Mouse (Mus musculus) hindbrain, postnatal 0 days (tissue): ENCODE results near the gene Dmrta1. TPM values are rescaled to one million over a fixed set of nuclear protein-coding genes. Genes with fewer than 3 reads are reported as not detected.

Source experiments
- ATAC-seq: fragments of 200-750 bp; cut with Nextera tagmentation; 2 replicates; pipeline ENCODE4 v1.8.0; 2017; ENCODE audit warnings: mild to moderate bottlenecking, moderate TSS enrichment, moderate library complexity
- DNase-seq: peaks from one replicate; pipeline ENCODE4 v3.0.0-alpha.2; 2015; ENCODE audit warnings: low spot score
- H3K27ac ChIP-seq: fragments of 300-500 bp; sonication (generic); 2 replicates; pipeline ENCODE4 v1.5.1; 2014; ENCODE audit warnings: mild to moderate bottlenecking
- H3K27me3 ChIP-seq: fragments of 300-500 bp; sonication (generic); 2 replicates; pipeline ENCODE4 v1.6.1; 2014; ENCODE audit warnings: low read length, mixed read lengths; ENCODE audit not compliant: insufficient read depth
- H3K36me3 ChIP-seq: fragments of 300-500 bp; sonication (generic); 2 replicates; pipeline ENCODE4 v1.6.1; 2014; ENCODE audit warnings: low read length, mixed read lengths; ENCODE audit not compliant: insufficient read depth
- H3K4me1 ChIP-seq: fragments of 300-500 bp; sonication (generic); 2 replicates; pipeline ENCODE4 v1.6.1; 2014; ENCODE audit warnings: antibody characterized with exemption, low read length, mixed read lengths; ENCODE audit not compliant: insufficient read depth
- H3K4me2 ChIP-seq: fragments of 300-500 bp; sonication (generic); 2 replicates; pipeline ENCODE4 v1.6.1; 2014; ENCODE audit warnings: low read depth, mild to moderate bottlenecking, low read length, moderate library complexity, mixed read lengths
- H3K4me3 ChIP-seq: fragments of 300-500 bp; sonication (generic); 2 replicates; pipeline ENCODE4 v1.5.1; 2014; ENCODE audit warnings: low read length
- H3K9ac ChIP-seq: fragments of 300-500 bp; sonication (generic); replicated peaks from 2 replicates; pipeline ENCODE4 v1.6.1; 2014; ENCODE audit warnings: mild to moderate bottlenecking, low read length, moderate library complexity, mixed read lengths
- H3K9me3 ChIP-seq: fragments of 300-500 bp; sonication (generic); 2 replicates; pipeline ENCODE4 v1.6.1; 2016; ENCODE audit warnings: low read length, mixed read lengths
- CTCF ChIP-seq: IDR thresholded peaks from 2 replicates; pipeline ENCODE4 v1.5.1; 2016; ENCODE audit warnings: antibody characterized with exemption, control low read depth, low read depth
- WGBS: fragments of 180-500 bp; shearing (Covaris S2); extraction: QIAGEN DNeasy Blood & Tissue Kit; methylation state at CpG from one replicate; pipeline ENCODE4 v1.1.7; 2014; 5-methylcytosine and 5-hydroxymethylcytosine counted together
- polyA plus RNA-seq: library from polyadenylated mRNA; unstranded; fragments of >200 nt; fragmentation: Nextera tagmentation; extraction: Ambion mirVana; gene quantifications from 2 replicates; pipeline ENCODE4 v1.2.1, GENCODE M21; 2015
- total RNA-seq: library from RNA; depleted of rRNA; stranded (reverse); fragments of >200 nt; gene quantifications from 2 replicates; pipeline ENCODE4 v1.2.3, GENCODE M21; 2014; rRNA removed

Dmrta1 gene
- total RNA-seq = 1.3 and 1.7 TPM in 2 replicates
- 0.30 and 0.40 TPM in 2 replicates for polyA plus RNA-seq

- H3K27me3 ChIP-seq = no peaks in the 10 kb centered on the region
- 43% methylated on average over 5 of the region's 5 CpGs for WGBS
- H3K36me3 ChIP-seq = no peaks in the 10 kb centered on the region
- DNase-seq (peak; percentile 11), ATAC-seq (no peak)
- TF ChIP-seq CTCF = no peak
- no peak within 1 kb of the TSS for H3K27ac ChIP-seq
- H3K9ac ChIP-seq = no peak within 1 kb of the TSS
- H3K4me1 ChIP-seq = no peaks in the 10 kb centered on the region
- H3K9me3 ChIP-seq = no peaks in the 10 kb centered on the region
- H3K4me3 ChIP-seq = no peak within 1 kb of the TSS
- H3K4me2 ChIP-seq = no peak within 1 kb of the TSS
Measured at GRCm38 (mm10) chr4:89679195-89679594, at the start of gene Dmrta1. Gene Dmrta1 (plus strand): TSS chr4:89679436.

- Histone ChIP-seq H3K9me3 (no peaks in the 10 kb centered on the region), H3K4me2 (no peak overlapping the region), H3K36me3 (no peaks in the 10 kb centered on the region), H3K4me1 (no peaks in the 10 kb centered on the region), H3K27me3 (no peaks in the 10 kb centered on the region), H3K4me3 (no peak overlapping the region), H3K9ac (no peak overlapping the region), H3K27ac (no peak overlapping the region)
- 26% methylated on average over 3 of the region's 3 CpGs for WGBS
- TF ChIP-seq CTCF = no peak
- ATAC-seq = no peak
- no peak for DNase-seq
Measured at GRCm38 (mm10) chr4:89630374-89631079, 48.7 kb upstream of the Dmrta1 start.

GRCm38 (mm10) chr4:89631560-89631959 lies 47.7 kb upstream of the Dmrta1 start:
- no peak for ATAC-seq
- no peak overlapping the region for H3K4me3 ChIP-seq
- no peak for TF ChIP-seq CTCF
- no peak overlapping the region for H3K9ac ChIP-seq
- 80% methylated on average over 6 of the region's 6 CpGs for WGBS
- no peaks in the 10 kb centered on the region for H3K9me3 ChIP-seq
- no peak overlapping the region for H3K4me2 ChIP-seq
- H3K4me1 ChIP-seq = no peaks in the 10 kb centered on the region
- no peaks in the 10 kb centered on the region for H3K36me3 ChIP-seq
- DNase-seq = no peak
- H3K27me3 ChIP-seq = no peaks in the 10 kb centered on the region
- no peak overlapping the region for H3K27ac ChIP-seq

GRCm38 (mm10) chr4:89638651-89639050 lies 40.6 kb upstream of the Dmrta1 start:
- H3K4me3 ChIP-seq = no peak overlapping the region

GRCm38 (mm10) chr4:89644235-89645115 lies 34.8 kb upstream of the Dmrta1 start:
- DNase-seq = no peak
- no peak overlapping the region for H3K27ac ChIP-seq
- no peaks in the 10 kb centered on the region for H3K4me1 ChIP-seq
- no peaks in the 10 kb centered on the region for H3K9me3 ChIP-seq
- TF ChIP-seq CTCF = no peak
- ATAC-seq = no peak
- H3K4me3 ChIP-seq = no peak overlapping the region
- no peak overlapping the region for H3K9ac ChIP-seq
- H3K36me3 ChIP-seq = no peaks in the 10 kb centered on the region
- 58% methylated on average over 9 of the region's 9 CpGs for WGBS
- H3K4me2 ChIP-seq = no peak overlapping the region
- H3K27me3 ChIP-seq = no peaks in the 10 kb centered on the region

More at GRCm38 (mm10) chr4:89638651-89639050, 40.6 kb upstream of the Dmrta1 start:
- 28% methylated on average over 6 of the region's 6 CpGs for WGBS
- no peaks in the 10 kb centered on the region for H3K36me3 ChIP-seq
- peak overlapping the region; percentile 32; the same call in 1 of the 2 replicates for H3K27ac ChIP-seq
- ATAC-seq (0 out of 2 replicates have a peak, but pooled peaks have one; percentile 40), DNase-seq (peak; percentile 35)
- 0 out of 2 replicates have a peak overlapping the region, but pooled peaks have one; percentile 5 for H3K4me2 ChIP-seq
- H3K9me3 ChIP-seq = no peaks in the 10 kb centered on the region
- no peak overlapping the region for H3K9ac ChIP-seq
- H3K27me3 ChIP-seq = no peaks in the 10 kb centered on the region
- no peak for TF ChIP-seq CTCF
- H3K4me1 ChIP-seq = 0 out of 2 replicates have a peak, but pooled peaks cover 3% of the 10 kb centered on the region

GRCm38 (mm10) chr4:89650352-89651311 lies 28.6 kb upstream of the Dmrta1 start:
- Histone ChIP-seq H3K4me3 (no peak overlapping the region), H3K4me2 (peak overlapping the region; percentile 33), H3K9me3 (no peaks in the 10 kb centered on the region), H3K36me3 (no peaks in the 10 kb centered on the region), H3K9ac (no peak overlapping the region), H3K4me1 (0 out of 2 replicates have a peak, but pooled peaks cover 7% of the 10 kb centered on the region), H3K27me3 (no peaks in the 10 kb centered on the region), H3K27ac (no peak overlapping the region)
- ATAC-seq = peak; percentile 47; the same call in 1 of the 2 replicates
- no peak for TF ChIP-seq CTCF
- no peak for DNase-seq
- WGBS = 57% methylated on average over 20 of the region's 20 CpGs
